Mouse (Mus musculus) regulatory T cell (primary cell): ENCODE measurements around the gene Vill.

Source experiments
- in situ Hi-C: fragments of 300-600 bp; cut with MboI, MseI; formaldehyde crosslinking; loops from one replicate; pipeline ENCODE4 v1.15.1; 2025; ENCODE audit warnings: high pct_unique_total_duplicates

The Vill gene

DNA sequence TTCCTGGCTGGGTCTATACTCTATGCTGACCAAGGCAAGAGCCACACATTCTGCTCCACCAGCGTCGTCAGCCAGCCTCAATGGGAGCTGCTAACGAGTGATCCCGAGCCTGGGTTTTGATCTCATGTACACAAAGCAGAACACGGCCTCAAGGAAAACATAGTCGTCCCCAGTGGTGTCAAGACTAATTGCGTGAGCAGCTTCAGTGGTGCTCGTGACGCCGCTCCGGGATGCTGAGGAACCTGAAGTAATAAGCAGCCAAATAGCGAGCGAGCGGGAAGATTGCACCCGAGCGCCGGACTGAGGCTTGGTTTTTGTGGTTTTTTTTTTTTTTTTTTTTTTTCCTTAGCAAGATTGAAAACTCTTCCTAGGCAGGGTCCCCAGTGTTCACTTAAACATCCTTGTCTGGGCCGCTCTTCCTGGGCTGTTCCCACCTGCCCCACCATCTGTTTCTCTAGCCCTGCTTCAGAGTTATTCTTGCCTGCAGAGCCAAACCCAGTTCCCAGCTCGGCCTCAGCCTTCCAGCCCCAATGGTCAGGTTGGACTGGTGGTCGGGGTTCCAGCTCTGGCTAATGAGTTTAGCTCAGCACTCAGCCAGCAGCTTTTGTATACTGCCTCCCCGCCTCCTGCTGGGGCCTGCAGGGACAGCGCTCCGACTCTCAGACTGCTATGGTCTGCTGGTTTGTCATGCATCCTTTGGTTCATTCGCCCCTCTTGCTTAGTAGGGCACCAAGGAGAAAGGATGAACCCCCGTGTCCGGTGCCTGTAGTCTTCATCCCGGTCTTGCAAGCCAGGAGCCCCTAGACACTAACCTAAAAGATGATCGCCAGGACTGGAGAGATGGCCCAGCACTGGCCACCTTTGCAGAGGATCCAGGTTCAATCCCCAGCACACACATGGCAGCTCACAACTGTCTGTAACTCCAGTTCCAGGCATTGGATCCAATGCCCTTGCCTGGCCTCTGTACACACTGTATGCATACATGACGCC is 17.6 kb upstream of the Vill start:
- in situ Hi-C loops, result loop anchor here (10.0 kb wide), 1 partner anchor 110 kb away; the partner anchor contains the start of gene Ctdspl

DNA sequence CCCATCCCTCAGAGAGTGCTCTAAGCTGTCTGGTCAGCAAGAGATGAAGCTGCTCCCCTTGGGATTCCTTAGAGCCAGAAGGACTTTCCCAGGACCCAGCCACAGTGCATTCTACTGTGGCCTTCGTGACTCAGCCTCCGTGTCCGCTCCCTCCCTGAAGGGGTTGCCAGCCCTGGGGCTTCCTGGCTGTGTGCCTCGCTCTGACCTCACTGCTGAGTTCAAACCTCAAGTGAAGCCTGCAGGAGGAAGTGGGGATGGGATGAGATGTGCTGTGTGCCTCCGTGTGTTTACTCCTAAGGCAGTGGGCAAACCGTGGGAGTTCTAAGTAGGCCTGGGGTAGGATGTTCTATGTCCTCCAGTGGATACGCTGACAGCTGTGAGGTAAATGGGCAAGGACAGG is 16.7 kb upstream of the Vill start:
- in situ Hi-C loops, result loop anchor here (10.0 kb wide), 1 partner anchor 111 kb away; the partner anchor contains the start of gene Ctdspl

DNA sequence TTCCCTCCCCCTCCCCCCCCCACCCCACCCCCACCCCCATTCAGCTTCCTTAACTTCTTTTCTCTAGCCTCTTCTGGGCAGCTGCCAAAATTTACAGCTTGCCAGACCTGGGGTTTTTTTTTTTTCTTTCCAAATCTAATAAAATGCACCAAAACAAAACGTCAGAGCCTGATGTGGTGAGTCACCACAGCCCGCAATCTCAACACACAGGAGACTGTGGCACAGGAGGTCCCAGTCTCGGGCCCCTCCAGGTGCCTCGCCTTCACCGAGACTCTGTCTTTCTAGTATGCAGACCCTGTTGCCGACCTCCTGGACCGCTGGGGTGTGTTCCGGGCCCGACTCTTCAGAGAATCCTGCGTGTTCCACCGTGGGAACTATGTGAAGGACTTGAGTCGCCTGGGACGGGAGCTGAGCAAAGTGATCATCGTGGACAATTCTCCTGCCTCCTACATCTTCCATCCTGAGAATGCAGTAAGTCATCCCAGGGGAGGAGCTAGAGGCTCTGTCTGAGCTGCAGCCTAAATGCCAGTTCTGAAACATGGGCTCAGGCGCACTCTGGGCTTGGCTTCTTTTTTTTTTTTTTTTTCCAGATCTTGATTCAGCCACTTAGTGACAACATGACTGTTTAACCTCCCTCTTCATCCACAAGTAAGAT is 15.4 kb upstream of the Vill start:
- in situ Hi-C loops, result loop anchor here (10.0 kb wide), 1 partner anchor 112 kb away; the partner anchor contains the start of gene Ctdspl

DNA sequence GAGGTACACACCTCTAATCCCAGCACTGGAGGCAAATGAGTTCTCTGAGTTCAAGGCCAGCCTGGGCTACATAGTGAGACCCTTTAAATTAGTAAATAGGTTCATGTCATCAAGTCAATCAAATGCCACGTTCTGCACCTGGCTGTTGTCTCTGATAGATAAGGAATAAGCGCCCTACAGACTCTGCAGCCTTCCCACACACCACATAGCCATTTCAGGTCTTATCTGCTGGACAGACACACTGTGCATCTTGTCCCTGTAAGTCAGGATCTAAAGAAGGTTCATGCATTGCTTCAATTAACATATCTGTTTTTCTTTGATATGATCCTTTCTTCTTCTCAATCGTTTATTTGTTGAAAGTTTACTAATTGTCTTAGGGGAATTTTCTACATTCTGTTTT is 14.0 kb upstream of the Vill start:
- in situ Hi-C loops, result loop anchor here (10.0 kb wide), 1 partner anchor 114 kb away; the partner anchor contains the start of gene Ctdspl

DNA sequence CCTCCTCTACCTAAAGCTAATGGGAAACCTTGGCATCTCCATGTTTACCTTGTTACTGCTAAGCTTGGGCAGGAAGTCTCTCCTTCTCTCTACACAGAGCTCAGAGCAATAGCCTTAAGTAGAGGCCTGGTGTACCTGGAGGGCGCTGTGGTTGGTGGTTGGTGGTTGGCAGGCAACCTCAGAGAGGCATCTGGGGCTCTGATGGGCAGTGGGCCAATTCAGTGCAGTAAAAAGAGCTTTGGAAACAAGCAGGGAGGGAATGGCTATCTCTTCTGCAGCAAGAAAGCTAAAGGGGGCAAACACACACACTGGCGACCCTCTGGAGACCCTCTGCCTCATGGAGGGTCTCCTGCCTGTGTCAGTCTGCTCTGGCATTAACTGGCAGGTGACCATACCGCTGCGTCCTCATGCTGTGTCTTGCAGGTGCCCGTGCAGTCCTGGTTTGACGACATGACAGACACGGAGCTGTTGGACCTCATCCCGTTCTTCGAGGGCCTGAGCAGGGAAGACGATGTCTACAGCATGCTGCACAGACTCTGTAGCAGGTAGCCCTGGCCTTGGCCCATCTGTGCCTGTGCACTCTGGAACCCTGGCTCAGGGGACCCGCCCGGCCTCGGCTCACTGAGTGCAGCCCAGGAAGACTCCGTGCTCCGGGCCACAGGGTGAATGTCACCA is 12.3 kb upstream of the Vill start:
- in situ Hi-C loops, result no loop called here

DNA sequence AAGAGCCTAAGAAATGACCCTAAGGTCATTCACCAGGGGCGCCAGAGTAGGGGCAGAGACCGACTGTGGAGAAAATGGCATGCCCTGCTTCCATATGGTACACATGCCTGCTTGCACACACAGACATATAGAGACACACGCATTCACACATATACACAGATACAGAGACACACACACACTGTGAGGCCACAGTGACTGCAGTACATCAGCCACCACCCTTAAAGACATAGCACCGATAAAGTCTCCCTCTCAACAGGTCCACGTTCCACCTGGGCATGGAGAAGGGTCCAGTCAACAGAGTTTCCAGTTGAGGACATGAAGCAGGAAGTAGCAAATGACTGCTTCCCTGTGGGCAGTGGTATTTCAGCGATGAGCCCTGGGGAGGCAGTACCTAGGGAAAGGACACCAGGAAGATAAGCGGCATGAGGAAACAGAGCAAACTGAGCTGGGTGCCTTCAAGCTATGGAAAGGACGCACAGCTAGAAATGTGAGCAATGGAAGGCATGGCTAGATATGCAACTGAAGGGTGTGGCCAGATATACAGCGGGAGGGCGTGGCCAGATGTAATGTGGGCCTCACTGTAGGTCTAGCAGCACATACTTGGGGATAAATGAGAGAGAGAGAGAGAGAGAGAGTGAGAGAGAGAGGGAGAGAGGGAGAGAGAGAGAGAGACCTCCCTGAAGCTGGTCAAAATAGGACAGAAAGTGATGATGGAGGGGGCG is 4.2 kb upstream of the Vill start:
- in situ Hi-C loops, result no loop called here

DNA sequence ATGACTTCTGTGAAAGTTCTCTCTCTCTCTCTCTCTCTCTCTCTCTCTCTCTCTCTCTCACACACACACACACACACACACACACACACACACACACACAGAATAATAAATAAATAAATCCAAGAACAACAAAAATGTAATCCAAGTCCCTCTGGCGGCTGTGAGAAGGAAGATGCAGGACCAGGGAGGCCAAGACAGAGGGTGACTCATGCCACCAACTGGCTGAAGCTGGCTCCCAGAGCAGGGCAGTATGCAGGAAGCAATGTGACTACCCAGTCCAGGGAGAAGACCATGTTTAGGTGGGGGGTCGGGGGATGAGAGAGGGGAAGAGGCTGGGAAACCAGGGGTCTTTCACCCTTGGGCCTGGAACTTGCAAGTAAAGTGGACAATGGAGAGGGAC is 1.4 kb upstream of the Vill start:
- in situ Hi-C loops, result no loop called here

DNA sequence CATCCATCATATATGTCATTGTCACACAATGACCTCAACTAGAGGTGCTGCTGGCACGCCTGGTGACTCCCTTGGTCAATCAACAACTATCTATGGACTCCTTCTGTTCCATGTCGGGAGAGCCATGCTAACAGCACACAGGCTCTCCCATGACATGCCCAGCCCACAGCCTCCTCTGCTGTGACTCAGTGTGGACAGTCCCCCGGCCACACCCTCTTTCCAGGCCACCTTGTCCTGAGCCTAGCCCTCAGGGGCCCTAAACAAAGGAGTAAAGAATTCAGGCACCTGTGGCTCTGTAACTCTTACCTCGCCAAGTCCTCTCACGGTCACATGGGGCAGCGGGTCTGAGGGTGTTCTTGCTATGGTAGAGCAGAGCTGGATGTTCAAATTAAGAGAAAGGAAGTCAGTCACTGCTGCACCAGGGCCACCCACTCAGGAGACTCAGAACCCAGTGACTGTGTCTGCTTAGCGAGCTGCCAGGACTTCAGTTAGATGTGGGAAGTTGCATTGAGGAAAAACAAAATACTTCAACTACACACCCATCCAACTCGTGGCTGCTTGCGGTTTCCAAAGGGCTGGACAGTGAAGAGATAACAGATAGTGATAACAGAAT is 1.5 kb downstream of the Vill start:
- in situ Hi-C loops, result no loop called here

DNA sequence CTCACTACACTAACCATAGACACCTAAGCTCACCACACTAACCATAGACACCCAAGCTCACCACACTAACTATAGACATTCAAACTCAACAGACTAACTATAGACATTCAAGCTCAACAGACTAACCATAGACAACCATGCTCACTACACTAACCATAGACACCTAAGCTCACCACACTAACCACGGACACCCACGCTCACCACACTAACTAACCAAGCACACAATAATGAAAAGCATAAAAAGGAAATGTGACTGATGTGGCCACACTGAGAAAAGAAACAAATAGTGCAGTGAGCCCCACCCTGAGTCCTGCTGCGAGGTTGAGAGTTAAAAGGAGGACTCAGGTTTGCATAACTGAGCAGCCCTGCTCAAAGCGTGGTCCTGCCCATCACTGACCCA is 2.8 kb downstream of the Vill start:
- in situ Hi-C loops, result no loop called here

DNA sequence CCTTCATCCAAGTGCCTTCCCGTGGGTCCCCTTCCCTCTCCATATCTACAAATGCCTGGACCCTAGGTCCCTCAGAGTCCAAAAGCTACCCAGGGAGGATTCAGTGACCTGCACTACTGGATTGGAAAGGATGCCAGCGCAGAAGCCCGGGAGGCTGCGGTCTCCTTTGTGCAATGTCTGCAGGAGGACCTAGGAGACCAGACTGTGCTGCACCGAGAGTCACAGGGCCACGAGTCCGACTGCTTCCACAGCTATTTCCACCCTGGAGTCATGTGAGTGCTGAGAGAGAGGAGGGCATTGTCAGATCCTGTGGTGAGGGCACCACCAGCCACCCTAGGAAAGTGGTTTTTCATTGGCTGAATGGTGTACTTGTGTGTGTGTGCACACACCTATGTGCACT is 5.7 kb downstream of the Vill start:
- in situ Hi-C loops, result no loop called here

DNA sequence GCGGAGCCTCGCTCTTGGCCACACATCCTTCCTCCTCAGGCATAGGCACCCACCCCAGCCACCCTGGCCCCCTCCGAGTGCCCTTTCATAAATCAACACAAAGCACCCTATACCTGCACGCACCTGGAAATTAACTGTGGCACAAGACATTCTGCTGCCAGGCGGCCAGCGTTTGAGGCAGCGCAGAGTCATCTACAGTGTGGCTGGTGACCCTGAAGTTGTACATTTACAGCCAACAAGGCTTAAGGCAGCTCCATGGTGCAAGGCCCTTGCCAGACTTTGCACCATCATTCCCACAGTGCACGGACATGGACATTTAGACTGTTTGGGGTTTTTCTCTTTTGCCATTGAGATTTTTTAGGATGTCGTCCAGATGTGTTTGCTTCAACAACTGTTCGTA is 8.1 kb downstream of the Vill start:
- in situ Hi-C loops, result no loop called here

DNA sequence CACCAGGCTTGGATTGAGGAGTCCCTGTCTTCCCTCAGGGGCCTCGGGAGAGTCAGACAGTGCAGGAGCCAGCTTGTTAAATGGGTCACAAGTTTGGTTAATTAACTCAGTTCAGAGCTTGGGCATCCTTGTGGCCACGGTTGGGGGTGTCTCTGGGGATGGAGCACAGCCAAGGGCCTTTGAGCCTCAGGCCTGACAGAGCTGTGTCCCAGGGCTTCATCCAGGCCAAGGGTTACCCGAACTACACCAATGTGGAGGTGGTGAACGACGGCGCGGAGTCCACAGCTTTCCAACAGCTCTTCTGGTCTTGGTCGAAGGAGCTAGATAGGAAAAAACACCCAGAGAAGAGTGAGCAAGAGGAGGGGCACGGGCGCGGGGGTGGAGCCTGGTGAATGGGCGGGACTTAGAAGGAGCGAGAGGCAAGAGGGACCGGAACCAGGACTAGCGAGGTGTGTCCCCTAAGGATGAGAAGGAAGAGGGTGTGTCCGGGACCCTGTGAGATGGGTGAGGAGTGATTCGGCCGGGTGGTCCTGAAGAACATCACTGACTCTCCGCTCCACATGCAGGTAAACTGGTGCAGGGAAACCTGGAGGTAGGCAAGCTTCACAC is 10.6 kb downstream of the Vill start:
- in situ Hi-C loops, result no loop called here

DNA sequence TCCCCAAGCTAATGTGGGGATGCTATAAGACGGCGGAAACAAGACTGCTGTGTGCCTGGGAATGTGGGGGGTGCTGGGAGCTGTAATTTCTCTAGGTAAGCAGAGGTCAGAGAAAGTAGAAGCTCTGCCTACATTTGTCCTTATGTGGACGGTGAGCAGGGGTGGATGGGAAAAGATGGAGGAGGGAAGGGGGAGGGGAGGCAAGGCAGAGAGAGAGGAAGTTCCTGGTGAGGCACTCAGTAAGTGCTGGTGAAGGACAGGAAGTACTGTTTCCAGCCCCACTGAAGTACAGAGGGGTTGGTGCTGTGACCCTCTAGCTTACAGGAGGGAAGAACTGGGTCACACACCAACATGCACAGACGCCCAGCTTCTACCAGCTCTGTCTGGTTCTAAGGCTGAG is 11.7 kb downstream of the Vill start:
- in situ Hi-C loops, result no loop called here

DNA sequence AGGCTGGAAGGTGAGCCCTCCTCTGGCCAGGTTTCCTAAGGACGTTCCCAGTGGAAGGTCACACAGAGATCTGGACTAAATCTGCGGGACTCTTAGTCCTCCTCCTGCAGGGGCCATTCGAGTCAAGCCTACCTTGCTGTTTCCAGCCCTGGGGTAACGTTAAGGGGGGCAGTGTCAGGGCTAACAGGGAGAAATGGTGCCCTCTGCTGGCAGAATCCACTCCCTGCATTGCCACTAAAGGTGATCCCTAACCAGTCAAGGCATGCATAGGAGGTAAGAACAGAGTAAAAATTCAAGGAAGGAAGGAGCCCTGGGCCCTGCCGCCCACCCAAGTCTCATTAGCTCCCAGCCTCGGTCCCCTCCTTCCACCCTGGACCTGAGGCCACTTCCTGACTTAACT is 15.0 kb downstream of the Vill start:
- in situ Hi-C loops, result loop anchor here (5.0 kb wide), 1 partner anchor 145 kb away; no protein-coding TSS in a partner anchor

DNA sequence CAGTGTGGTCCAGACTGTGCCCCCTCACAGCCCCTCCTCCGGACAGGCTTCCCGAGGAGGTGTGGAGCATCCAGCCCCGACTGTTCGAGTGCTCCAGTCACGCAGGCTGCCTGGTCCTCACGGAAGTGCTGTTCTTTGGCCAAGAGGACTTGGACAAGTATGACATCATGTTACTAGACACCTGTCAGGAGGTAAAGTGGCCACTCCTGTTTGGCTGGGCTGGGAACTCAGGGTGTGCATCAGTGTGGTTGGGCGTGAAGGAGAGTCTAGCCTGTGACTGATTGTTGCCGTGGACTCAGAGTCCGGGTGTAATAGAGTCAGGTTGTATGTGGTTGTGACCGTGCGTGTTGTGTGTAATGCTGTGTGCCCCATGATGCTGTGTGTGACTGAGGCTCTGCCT is 15.7 kb downstream of the Vill start:
- in situ Hi-C loops, result loop anchor here (5.0 kb wide), 1 partner anchor 146 kb away; no protein-coding TSS in a partner anchor

DNA sequence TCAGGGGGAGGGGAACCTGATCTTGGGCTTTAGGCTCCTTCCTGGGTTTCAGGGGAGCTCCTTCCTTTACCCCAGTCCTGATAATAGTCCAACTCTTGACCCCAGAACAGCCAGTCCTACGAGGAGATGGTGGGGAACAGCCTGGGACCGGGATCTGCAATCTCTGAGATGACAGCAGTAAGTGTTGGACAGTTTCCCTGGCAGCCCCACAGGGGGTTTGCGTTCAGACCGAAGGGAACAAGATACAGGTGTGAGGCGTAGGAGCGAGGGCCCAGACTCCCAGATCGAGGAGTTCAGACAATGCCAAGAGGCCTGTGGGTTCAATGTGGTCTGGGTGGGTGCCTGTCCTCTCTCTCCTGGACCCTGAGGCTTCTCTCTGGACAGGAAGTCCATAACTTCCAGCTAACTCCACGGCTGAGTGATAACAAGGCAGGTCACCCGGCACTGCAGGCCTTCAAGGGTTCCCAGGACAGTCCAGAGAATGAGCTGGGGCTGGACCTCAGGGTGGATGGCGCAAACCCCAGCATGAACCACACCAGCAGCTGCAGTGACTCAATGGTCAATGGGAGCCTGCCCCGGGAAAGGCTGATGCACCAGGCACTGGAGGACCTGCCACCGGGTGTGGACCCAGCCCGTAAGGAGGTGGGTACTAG is 17.7 kb downstream of the Vill start:
- in situ Hi-C loops, result no loop called here

DNA sequence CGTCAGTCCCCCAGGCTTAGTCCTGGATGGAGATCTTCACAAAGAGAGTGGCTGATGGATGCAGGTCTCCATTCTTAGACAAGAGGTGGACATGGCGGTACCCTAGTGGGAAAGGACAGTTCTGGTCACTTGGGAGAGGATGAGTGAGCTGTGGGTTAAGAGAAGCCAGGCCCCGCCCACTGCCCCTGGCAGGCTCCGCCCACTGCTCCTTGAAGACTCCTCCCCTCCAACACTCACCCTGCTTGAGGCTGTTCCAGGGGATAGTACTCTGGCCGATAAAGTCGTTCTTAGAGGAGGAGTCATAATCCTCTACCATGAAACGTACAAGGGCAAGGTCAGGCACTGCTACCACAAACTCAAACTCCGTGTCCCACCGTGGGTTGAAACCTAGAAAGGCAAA is 19.2 kb downstream of the Vill start:
- in situ Hi-C loops, result no loop called here

DNA sequence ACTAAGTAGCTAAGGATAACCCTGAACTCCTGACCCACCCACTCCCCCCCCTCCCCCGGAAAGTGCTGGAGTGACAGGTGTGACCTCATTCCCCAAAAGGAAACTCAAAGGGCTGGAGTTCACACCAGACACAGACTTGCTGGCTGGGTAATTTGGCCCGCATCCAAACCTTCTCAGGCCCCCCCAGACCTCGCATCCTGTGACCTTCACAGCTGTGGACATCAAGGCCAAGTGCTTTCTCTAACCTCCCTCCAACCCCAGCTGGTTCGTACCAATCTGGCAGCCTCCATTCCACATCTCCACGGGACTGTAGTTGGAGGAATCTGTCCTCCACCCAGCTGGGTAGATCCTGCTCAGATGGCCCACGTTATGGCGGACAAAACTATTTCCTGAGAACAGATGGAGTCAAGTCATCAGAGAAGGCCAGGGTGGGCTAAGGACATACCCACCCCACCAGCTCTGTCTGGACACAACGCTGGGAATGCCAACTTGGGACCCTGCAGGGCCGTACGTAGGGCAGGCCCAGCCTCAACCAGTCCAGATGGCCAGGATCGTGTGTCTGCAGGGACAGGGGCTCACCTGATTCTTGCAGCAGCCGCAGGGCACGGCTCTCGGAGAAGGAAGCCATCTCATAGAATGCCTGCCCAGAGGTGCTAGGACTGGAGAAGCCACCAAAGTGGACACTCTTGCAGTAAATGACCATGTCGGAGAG is 20.8 kb downstream of the Vill start:
- in situ Hi-C loops, result no loop called here

DNA sequence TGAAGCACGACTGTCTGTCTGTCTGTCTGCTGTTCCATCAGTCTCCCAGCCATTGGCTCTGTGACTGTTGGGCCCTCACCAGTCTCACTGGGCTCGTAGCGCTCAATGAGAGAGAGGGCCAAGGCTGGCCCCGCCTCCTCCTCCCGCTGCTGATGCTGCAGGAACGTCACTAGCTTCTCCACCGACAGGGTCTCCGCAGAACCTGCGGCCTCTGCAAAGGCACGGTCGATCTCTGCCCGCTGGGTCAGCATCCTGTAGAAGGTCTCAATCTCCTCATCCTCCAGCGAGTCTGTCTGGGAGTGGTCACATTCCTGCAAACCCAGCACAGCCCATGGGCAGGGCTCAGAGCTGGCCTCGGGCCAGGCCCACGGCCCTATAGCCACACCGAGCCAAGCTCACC is 23.1 kb downstream of the Vill start:
- in situ Hi-C loops, result no loop called here
